13 mouse cellular contexts compared by ENCODE assay signal in genomic region chr7:79375594-79375993, GRCm38 (mm10). TPM values are rescaled to one million over a fixed set of nuclear protein-coding genes. Genes with fewer than 3 reads are reported as not detected.
"Had no signal": no experiment of that assay in that cellular context is flagged by ENCODE, and none has a peak within 500 bp of the region (broad histone marks: within the 10 kb centered on the region; RNA-seq: fewer than 3 reads in every experiment).

No protein-coding gene starts in this region.

- H3K4me3 ChIP-seq: limb, embryonic 15.5 days; liver, embryonic 12.5 days; lung, embryonic 15.5 days; megakaryocyte, embryonic 14.5 days; midbrain, embryonic 12.5 days had no signal

- H3K9ac ChIP-seq: limb, embryonic 15.5 days; liver, embryonic 12.5 days; lung, embryonic 15.5 days; midbrain, embryonic 12.5 days had no signal

- H3K9me3 ChIP-seq: limb, embryonic 15.5 days; liver, embryonic 12.5 days; lung, embryonic 15.5 days; megakaryocyte, embryonic 14.5 days; midbrain, embryonic 12.5 days had no signal

- H3K36me3 ChIP-seq: limb, embryonic 15.5 days; liver, embryonic 12.5 days; lung, embryonic 15.5 days; midbrain, embryonic 12.5 days had no signal

- H3K4me2 ChIP-seq: limb, embryonic 15.5 days; liver, embryonic 12.5 days; lung, embryonic 15.5 days; midbrain, embryonic 12.5 days had no signal

- H3K27ac ChIP-seq: limb, embryonic 15.5 days; liver, embryonic 12.5 days; lung, embryonic 15.5 days; macrophage; midbrain, embryonic 12.5 days; stomach, postnatal 0 days had no signal

- ATAC-seq: liver, embryonic 12.5 days; midbrain, embryonic 16.5 days had no signal

- H3K27me3 ChIP-seq: limb, embryonic 15.5 days; lung, embryonic 15.5 days; midbrain, embryonic 12.5 days had no signal

- DNase-seq: kidney, adult 9 months; kidney, postnatal 10 days; layer of hippocampus, adult 9-11 months; layer of hippocampus, postnatal 36 days; lung, postnatal 14 days had no signal

- H3K4me1 ChIP-seq: lung, embryonic 15.5 days; midbrain, embryonic 12.5 days had no signal

RNA-seq across cellular contexts. Expression of gene Rlbp1, which starts 11.3 kb away (rescaled TPM):
- polyA plus RNA-seq: macrophage had no signal
